Mouse (Mus musculus) gastrocnemius, postnatal 10 days (tissue): ENCODE results near the gene Zfp747. TPM values are rescaled to one million over a fixed set of nuclear protein-coding genes. Genes with fewer than 3 reads are reported as not detected.
A peak's percentile ranks its signal among the peaks of the same experiment; 100 is the strongest.
"Not testable (repeated sequence)": the region's sequence is repeated elsewhere in the genome, so short reads cannot be mapped to it uniquely, and the experiment has no call there.

Experiments
- DNase-seq: peaks from one replicate; pipeline ENCODE4 v3.0.0; 2021; ENCODE audit warnings: mixed read lengths
- long read RNA-seq, 2 experiments: library from polyadenylated mRNA; stranded (forward); transcript quantifications; one replicate each; pipeline ENCODE4 v2.0.0; 2021
- total RNA-seq, 2 experiments: library from RNA; stranded (reverse); gene quantifications; 2 replicates each; pipeline ENCODE4 v1.2.3; 2021

Zfp747 gene
- total RNA-seq, result 1 to 10 TPM; 3.6 to 5.1 TPM
- long read RNA-seq, experiment 1, transcript Zfp747-201 (3 exons, 2,684 nt), result major isoform, 5 of 7 reads
- long read RNA-seq, experiment 1, partial matches to known transcripts, result 0 of 7 reads
- long read RNA-seq, experiment 1, other reads (novel, unspliced or antisense), result 1 of 7 reads
- long read RNA-seq, experiment 2, partial matches to known transcripts, result 0 of 1 reads
- long read RNA-seq, experiment 2, other reads (novel, unspliced or antisense), result 0 of 1 reads

DNA sequence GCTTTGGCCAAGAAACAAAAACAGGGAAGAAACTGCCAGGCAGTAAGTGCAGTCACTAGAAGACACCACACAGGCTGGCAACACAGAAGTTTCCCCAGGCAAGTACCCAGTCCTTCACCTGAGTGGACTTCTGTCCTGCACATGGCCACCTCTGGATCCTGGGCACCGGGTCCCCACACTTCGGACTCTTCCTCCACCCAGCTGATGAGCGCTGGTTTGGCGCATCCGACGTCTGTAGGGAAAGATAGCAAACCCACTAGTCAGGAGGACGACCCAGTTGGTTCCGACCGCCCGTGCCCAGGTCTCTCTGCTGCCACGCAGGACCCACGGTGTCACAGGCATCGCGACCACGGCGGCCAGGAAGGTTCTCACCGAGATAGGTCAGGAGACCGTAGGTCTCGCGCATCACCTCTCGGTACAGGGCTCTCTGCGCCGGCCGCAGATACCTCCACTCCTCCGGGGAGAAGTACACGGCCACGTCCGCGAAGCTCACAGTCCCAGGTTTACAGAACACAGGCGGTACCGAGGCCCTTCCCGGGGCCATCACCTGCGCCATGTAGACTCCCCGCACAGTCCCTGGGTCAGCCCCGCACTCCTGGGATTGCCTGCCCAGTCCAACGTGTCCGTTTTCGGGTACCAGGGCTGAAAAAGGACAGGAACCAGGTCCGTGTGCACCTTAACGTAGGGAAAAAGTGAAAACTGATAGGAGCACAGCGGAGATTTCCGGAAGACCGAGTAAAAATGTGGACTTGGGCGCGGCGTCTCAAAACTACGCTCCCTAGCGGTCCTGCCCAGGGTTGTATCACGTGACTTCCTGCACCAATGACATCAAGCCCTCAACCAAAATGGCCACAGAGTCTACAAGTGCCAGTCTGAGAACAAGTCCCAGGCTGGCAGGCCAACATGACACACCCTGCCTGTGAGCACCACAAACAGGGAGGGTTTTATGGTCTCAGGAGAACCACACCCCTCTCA, at the start of gene Zfp747:
Gene Zfp747 (minus strand): TSS at position 780 of the 975 bp plus-strand sequence.
- peak; percentile 87 for DNase-seq

DNA sequence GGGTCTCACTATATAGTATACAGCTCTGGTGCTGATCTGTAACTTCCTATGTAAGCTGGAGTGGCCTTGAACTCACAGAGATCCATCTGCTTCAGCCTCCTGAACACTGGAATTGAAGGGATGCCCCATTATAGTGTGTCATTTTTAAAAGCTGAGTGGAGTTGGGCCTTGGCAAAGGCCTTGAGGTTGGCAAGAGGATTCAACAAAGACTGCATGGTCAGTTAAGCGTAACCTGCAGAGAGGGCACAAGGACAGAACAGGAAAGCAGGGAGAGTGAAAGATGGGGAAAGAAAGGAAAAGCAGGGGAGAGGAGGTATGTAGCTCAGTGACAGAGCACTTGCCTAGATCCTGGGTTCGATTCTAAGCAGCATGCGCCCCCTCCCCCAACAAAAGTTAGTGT, 49.4 kb upstream of the Zfp747 start:
- no peak for DNase-seq

DNA sequence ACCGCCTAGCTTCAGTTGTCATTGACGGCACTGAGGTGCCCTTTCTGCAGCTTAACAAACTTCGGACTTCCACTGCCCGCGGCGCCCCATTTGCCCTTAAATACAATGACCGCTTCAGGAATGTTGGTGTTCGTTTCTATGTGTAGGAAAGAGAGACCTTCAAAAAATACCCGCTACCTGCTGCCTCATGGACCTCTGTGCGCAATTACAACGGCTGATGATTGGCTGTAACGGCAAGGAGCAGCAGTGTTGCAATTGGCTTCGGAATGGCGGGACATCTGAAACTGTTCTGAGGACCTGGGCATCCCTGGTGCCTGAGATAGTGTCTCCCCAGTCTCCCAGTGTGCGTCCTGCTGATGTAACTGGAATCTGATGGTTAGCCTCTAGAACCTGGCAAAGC, 46.4 kb upstream of the Zfp747 start:
- no peak for DNase-seq

DNA sequence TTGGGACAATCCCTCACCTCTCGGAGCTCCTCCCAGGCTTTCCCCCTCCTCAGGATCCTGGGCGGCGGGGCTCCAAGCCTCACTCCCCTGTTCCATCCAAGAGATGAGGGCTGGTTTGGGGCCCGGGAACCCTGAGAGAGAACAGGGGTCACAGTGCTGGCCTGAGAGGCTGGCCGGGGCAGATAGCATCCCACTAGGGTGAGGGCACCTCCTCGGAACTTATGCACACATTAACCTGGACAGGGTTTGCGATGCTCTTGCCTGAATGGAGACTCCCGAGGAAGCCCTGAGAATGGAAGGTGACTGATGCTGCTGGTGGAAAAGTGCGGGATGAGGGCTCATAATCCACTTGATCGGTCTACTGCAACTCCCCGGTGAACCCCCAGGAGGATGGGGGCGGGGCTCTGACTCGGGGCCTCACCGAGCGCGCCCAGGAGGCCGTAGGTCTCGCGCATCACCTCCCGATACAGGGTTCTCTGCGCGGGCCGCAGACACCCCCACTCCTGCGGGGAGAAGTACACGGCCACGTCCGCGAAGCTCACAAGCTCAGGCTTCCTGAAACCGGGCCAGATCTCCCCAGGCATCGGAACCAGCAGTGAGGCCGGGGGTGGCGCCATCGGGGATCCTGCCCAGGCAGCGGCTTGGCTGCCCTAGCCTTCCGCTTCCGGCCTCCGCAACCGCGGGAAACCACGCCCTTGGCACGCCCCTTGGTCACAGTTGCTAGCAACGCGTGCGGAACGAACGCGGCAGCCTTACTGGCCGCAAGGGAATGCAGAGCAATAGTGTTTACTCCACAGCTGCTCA, 45.7 kb upstream of the Zfp747 start, which contains the start of gene Zfp688:
Gene Zfp688 (minus strand): TSS at position 681 of the 804 bp plus-strand sequence.
- peak; percentile 97 for DNase-seq

DNA sequence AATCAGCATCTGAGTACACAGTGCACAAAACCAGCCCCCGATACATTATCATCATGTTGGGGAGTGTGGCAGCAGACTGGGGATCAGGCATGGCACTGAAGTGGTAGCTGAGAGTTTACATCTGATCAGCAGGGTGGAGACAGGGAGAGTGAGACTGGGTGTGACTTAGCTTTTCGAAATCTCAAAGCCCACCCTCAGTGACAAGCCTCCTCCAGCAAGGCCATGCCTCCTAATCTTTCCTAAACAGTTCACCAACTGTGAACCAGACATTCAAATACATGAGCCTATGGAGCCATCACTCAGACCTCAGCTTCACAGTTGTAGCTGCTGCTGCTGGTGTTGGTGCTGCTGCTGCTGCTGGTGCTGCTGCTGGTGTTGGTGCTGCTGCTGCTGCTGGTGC, 35.6 kb upstream of the Zfp747 start:
- no peak for DNase-seq

DNA sequence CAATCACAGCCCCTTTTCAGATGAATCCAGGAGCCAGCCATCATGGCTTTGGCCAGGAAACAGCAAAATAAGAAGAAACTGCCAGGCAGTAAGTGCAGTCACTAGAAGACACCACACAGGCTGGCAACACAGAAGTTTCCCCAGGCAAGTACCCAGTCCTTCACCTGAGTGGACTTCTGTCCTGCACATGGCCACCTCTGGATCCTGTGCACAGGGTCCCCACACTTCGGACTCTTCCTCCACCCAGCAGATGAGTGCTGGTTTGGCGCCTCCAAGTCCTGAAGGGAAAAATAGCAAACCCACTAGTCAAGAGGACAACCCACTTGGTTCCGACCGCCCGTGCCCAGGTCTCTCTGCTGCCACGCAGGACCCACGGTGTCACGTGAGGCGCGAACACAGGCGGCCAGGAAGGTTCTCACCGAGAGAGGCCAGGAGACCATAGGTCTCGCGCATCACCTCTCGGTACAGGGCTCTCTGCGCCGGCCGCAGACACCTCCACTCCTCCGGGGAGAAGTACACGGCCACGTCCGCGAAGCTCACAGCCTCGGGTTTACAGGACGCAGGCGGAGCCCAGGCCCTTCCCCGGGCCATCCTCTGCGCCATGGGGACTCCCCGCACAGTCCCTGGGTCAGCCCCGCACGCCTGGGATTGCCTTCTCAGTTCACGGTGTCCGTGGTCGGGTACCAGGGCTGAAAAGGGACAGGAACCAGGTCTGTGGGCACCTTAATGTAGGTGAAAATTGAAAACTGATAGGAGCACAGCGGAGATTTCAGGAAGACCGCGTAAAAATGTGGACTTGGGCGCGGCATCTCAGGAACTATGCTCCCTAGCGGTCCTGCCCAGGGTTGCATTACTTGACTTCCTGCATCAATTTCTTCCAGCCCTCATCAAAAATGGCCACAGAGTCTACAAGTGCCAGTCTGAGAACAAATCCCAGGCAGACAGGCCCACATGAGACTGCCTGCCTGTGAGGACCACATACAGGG, 30.4 kb upstream of the Zfp747 start, which contains the start of gene Zfp764:
Gene Zfp764 (minus strand): TSS at position 821 of the 986 bp plus-strand sequence.
- DNase-seq, result peak; percentile 83

DNA sequence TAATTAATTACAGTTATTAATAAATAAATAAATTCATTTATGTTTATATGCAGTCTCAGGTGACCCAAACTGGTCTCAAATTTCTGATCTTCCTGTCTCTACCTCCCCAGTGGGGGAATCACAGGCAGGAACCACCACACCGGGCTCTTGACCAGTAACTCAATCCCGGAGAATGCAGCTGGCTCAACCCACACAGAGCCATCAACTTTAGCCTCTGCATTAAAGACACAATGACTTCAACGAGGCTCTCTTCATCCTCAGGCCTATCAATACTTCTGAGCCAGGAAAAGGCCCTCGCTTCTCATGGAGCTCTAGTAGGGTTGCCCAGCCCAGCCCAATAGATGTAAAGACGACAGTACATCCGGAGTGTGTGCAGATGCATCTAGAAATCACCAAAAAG, 28.3 kb upstream of the Zfp747 start:
- not testable (repeated sequence) for DNase-seq

DNA sequence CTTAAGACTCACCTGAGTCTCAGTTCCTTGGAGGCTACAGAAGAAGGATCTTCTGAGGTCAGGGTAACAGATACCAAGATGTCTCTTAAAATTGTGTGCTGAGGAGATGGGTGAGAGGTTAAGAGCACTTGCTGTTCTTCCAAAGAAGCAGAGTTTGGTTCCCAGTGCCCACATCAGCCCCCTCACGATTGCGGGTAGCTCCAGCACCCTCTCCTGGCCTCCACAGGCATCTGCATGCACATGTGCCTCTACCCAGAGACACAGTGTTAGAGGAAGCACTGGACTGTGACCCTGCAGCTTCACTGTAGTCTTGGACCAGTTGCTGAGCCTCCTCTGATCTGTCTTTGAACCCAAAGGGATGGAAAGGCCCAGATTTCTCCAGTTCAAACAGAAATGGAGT, 27.1 kb upstream of the Zfp747 start:
- no peak for DNase-seq

DNA sequence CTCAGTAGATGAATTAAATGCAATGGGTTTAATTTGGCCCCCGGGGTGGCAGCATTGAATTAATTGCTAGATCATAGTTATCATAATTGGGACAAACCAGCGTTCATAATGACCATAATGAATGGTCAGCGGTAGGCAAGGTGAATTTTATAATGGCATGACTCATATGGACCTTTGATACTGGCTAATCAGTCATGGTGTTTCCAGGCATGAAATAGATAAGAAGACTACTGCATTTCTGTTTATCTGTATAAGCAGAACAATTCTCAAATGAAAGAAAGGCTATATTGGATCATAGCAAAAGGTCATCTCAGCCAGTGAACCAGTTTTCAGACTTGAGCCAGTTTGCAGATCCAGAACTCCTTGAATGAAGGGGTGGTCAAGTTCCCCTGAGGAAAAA, 24.5 kb upstream of the Zfp747 start:
- DNase-seq, result no peak

DNA sequence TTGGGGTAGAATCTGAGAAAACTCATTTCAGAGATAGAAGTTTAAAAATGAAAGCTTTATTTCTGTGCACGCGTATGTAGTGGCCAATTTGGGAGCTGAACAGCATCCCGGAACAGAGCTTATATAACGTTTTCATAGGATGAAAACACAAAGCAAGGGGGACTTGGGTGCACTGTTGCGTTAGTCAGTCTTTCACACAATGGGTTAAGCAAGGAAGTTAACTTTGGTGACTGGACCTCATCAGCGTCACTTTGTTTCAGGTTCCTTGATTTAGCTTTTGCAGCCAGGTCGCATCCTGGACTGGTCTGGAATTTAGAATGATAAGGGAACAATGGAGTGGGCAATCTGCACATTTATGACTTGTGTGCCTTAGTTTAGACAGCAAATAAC, 18.1 kb upstream of the Zfp747 start:
- no peak for DNase-seq

DNA sequence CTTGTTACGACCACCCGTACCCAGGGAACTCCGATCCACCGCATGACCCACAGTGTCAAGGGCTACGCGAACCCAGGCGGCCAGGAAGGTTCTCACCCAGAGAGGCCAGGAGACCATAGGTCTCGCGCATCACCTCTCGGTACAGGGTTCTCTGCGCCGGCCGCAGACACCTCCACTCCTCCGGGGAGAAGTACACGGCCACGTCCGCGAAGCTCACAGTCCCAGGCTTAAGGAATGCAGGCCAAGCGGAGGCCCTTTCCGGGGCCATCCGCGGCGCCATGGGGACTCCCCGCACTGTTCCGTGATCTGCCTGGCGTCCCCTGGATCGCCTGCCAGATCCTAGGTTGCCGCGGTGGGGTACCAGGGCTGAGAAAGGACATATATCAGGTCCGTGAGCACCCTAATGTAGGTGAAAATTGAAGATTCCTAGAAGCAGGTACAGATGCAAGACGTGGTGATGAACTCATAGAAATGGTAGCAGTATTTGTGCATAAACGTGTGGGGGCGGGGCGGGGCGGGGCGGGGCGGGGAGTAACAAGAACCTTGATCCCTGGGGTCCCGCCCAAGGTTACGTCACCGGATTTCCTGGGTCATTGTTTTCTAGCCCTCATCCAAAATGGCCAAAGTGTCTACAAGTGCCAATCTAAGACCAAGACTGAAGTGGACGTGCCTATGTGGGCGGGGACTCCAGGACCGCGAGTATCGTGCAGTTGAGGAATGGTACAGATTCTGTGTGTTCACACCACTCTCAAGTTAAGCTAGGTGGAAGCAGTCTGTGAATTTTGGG, 17.5 kb upstream of the Zfp747 start, which contains the start of gene E430018J23Rik:
Gene E430018J23Rik (minus strand): TSS at position 473 of the 787 bp plus-strand sequence.
- DNase-seq, result peak; percentile 96

DNA sequence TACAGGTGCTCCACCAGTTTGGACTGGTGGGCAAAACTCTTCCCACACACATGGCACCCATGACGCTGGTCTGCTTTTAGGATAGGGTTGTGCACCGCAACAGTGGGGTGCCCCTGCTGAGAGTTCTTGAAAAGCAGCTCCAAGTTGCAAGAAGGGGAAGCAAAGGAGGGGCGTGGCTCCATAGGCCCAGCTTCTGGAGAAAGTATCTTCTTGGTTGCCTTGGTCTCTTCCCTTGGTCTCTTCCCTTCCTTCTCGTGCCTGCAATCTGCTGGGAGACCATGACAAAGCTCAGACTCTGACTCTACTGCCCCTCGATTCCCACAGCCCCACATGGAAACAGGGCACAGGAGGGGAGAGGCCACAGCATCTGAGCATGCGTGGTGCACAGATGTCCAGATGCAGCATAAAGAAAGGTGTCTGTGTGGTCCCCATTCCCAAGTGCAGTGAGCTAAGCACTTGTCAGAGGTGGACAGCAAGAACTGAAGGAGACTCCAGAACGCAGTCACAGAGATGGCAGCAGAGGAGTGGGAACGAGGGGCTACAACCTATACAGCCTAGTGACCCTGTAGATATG, 16.5 kb upstream of the Zfp747 start:
- no peak for DNase-seq

DNA sequence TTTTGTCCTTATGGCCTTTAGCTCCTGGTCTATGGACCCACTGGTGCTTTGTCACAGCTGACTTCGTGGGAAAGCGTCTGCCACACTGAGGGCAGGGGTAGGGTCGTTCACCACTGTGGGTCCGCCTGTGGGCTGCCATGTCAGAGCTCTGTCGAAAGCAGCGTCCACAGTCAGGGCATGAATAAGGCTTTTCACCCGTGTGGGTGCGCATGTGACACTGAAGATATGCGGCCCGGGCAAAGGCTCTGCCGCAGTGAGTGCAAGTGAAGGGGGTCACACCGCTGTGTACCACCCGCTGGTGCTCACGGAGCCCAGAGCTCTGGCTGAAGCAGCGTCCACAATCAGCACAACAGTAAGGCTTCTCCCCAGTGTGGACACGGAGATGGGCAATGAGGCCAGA, 15.7 kb upstream of the Zfp747 start:
- DNase-seq, result no peak

DNA sequence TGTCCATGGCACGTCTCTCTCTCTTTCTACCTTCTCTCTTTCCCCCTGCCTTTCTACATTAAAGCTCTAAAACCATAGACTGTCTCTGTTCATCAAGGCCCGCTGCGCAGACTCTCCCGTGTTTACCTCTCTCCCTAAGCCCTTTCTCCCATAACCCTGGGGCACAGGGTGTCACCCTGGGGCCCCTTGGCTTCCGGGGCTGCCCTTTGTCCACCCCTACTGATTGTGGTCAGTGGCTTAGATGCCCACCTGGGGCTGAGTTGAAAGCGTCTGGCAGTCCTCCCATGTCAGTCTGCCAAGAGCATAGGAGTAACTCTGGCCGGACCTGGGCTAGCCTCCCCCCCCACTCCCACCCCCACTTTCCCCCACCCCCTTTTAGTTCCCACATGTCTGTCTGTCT, 14.5 kb upstream of the Zfp747 start:
- DNase-seq, result no peak

DNA sequence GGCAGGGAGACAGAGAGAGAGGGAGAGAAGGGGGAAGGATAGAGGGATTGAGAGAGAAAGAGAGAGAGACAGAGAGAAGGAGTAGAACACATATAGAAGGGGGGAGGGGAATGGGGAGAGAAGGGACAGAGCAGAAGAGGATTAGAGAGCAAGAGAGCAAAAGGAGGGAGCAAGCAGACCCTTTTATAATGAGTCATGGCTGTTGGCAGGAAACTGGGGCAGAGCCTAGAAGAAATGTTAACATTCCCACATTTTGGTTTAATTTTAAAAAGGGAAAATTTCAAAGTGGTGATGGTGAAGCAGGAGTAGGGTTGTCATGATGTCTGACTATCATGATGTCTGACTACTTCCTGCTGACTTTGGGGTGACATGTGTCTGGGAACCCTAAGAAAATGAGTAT, 12.4 kb upstream of the Zfp747 start:
- DNase-seq, result not testable (repeated sequence)

DNA sequence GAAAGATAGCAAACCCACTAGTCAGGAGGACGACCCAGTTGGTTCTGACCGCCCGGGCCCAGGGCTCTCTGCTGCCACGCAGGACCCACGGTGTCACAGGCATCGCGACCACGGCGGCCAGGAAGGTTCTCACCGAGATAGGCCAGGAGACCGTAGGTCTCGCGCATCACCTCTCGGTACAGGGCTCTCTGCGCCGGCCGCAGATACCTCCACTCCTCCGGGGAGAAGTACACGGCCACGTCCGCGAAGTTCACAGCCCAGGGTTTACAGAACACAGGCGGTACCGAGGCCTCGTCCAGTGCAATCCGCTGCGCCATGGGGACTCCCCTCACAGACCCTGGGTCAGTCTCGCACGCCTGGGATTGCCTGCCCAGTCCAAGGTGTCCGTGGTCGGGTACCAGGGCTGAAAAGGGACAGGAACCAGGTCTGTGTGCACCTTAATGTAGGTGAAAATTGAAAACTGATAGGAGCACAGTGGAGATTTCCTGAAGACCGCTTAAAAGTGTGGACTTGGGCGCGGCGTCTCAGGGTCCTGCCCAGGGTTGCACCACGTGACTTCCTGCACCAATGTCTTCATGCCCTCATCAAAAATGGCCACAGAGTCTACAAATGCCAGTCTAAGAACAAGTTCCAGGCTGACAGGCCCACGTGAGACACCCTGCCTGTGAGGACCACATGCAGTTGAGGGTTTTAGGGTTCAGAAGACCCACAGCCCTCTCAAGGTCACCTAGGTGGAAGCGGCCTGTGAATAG, 11.0 kb upstream of the Zfp747 start, which contains the start of gene 9130019O22Rik:
Gene 9130019O22Rik (minus strand): TSS at position 526 of the 752 bp plus-strand sequence.
- DNase-seq, result peak; percentile 86

DNA sequence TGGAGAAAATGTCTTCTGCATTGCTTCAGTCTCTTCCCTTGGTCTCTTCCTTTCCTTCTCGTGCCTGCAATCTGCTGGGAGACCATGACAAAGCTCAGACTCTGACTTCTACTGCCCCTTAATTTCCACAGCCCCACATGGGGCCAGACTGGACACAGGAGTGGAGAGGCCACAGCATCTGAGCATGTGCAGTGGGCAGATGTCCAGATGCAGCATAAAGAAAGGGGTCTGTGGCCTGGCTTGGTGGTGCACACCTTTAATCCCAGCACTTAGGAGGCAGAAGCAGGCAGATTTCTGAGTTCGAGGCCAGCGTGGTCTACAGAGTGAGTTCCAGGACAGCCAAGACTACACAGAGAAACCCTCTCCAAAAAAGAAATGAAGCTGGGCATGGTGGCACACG, 9.7 kb upstream of the Zfp747 start:
- not testable (repeated sequence) for DNase-seq

DNA sequence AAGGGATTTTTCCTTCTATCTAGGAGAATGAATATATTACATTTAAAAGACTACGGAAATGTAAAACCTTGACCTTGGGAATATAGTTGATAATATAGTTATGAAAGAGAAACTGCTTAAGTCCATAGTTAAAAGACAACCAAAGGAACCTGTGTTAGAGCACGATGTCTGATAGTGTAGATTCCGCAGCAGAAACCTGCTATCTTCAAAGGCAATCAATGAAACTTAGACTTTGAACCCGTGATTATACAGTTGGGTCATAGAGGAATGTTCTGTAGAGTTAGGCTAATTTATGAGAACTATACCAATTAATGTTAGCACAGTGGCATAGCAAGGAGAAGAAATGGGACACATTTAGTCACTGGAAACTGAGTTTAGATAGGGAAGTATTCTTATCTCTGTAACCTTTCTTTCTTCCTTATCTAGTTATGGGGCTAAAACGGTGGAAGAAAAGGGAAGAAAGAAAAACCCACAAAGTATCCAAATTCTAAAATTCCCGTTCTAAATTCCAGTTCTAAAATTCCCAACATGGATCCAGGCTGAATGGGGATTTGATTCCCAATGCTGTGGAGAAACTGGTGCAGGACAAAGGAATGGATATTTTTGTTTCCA, 2.6 kb upstream of the Zfp747 start:
- DNase-seq, result no peak
